Mouse (Mus musculus): ENCODE results near the gene Mrps14.

Mrps14 gene

GRCm38 (mm10) chr1:160212123-160212691, 17.2 kb downstream of the Mrps14 start:
- TF ChIP-seq GATA4 (IDR thresholded peaks at IDR 0.05; ENCODE audit: insufficient replicate concordance, low read length): no peak

GRCm38 (mm10) chr1:160212703-160213669, 18.0 kb downstream of the Mrps14 start, which contains the start of gene Cacybp:
Cacybp (minus strand) TSS chr1:160212875.
- TF ChIP-seq GATA4 (IDR thresholded peaks at IDR 0.05; ENCODE audit: insufficient replicate concordance, low read length): peak; percentile 54; the same call in 1 of the 2 replicates

GRCm38 (mm10) chr1:160214171-160214570, 19.2 kb downstream of the Mrps14 start:
- no peak for TF ChIP-seq GATA4 (IDR thresholded peaks at IDR 0.05; ENCODE audit: insufficient replicate concordance, low read length)

GRCm38 (mm10) chr1:160217898-160218297, 22.9 kb downstream of the Mrps14 start:
- TF ChIP-seq GATA4 (IDR thresholded peaks at IDR 0.05; ENCODE audit: insufficient replicate concordance, low read length): no peak

- no peak for TF ChIP-seq GATA4 (IDR thresholded peaks at IDR 0.05; ENCODE audit: insufficient replicate concordance, low read length)
Measured at GRCm38 (mm10) chr1:160224093-160224492, 29.1 kb downstream of the Mrps14 start.

- TF ChIP-seq GATA4 (IDR thresholded peaks at IDR 0.05; ENCODE audit: insufficient replicate concordance, low read length): no peak
Measured at GRCm38 (mm10) chr1:160227196-160227595, 32.2 kb downstream of the Mrps14 start.

GRCm38 (mm10) chr1:160227850-160228249, 32.8 kb downstream of the Mrps14 start:
- TF ChIP-seq GATA4 (IDR thresholded peaks at IDR 0.05; ENCODE audit: insufficient replicate concordance, low read length): no peak

- no peak for TF ChIP-seq GATA4 (IDR thresholded peaks at IDR 0.05; ENCODE audit: insufficient replicate concordance, low read length)
Measured at GRCm38 (mm10) chr1:160231013-160231412, 36.0 kb downstream of the Mrps14 start.

GRCm38 (mm10) chr1:160232113-160232512, 37.1 kb downstream of the Mrps14 start:
- TF ChIP-seq GATA4 (IDR thresholded peaks at IDR 0.05; ENCODE audit: insufficient replicate concordance, low read length): no peak

- no peak for TF ChIP-seq GATA4 (IDR thresholded peaks at IDR 0.05; ENCODE audit: insufficient replicate concordance, low read length)
Measured at GRCm38 (mm10) chr1:160233921-160234320, 38.9 kb downstream of the Mrps14 start.

GRCm38 (mm10) chr1:160237981-160238380, 43.0 kb downstream of the Mrps14 start:
- TF ChIP-seq GATA4 (IDR thresholded peaks at IDR 0.05; ENCODE audit: insufficient replicate concordance, low read length): no peak

GRCm38 (mm10) chr1:160238852-160239443, 43.9 kb downstream of the Mrps14 start:
- TF ChIP-seq GATA4 (IDR thresholded peaks at IDR 0.05; ENCODE audit: insufficient replicate concordance, low read length): no peak

- TF ChIP-seq GATA4 (IDR thresholded peaks at IDR 0.05; ENCODE audit: insufficient replicate concordance, low read length): no peak
Measured at GRCm38 (mm10) chr1:160240091-160240490, 45.1 kb downstream of the Mrps14 start.

- no peak for TF ChIP-seq GATA4 (IDR thresholded peaks at IDR 0.05; ENCODE audit: insufficient replicate concordance, low read length)
Measured at GRCm38 (mm10) chr1:160244689-160245088, 49.7 kb downstream of the Mrps14 start.

GRCm38 (mm10) chr1:160245954-160246353, 50.9 kb downstream of the Mrps14 start:
- TF ChIP-seq GATA4 (IDR thresholded peaks at IDR 0.05; ENCODE audit: insufficient replicate concordance, low read length): no peak

GRCm38 (mm10) chr1:160246844-160247243, 51.8 kb downstream of the Mrps14 start:
- no peak for TF ChIP-seq GATA4 (IDR thresholded peaks at IDR 0.05; ENCODE audit: insufficient replicate concordance, low read length)

All from liver, adult (tissue).